Mouse (Mus musculus) heart, adult 2 months (tissue): ENCODE measurements at regions not wholly inside any gene's neighbourhood (a gene's known extent, or its start where the extent isn't known, plus 50 kb on each side); places are given as distances from the start of the nearest gene placed in this dataset.

Experiments used
- CTCF ChIP-seq: fragments of 200-600 bp; IDR thresholded peaks from 2 replicates; pipeline ENCODE4 v1.8.1; 2022; ENCODE audit warnings: antibody characterized with exemption, mild to moderate bottlenecking, moderate library complexity
- EP300 ChIP-seq: fragments of 200-500 bp; IDR thresholded peaks from 2 replicates; pipeline ENCODE4 v1.6.1; 2011; ENCODE audit warnings: low read depth, low read length, control low read depth; ENCODE audit not compliant: insufficient read depth

DNA sequence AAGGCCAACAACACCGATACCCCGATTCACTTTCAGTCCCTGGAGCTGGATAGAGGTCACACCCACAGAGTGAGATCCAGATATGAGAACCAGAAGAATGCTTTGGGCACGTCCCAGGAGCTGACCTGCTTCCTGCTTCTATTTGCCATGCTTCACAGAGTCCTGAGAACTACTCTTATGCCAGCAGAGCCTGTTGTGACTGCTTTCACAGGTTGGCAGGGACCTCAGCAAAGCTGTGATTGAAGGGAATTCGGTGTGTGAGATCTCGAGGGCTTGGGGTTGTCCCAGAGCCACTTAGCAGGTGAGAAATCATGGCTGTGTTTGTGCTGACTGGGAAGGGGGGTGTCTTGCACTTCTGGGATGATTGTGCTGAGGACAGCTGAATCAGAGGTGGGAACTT is 197.5 kb upstream of the Kif2a start:
- no peak for TF ChIP-seq EP300
- no peak for TF ChIP-seq CTCF
